Mouse (Mus musculus): ENCODE data around the gene Cth. TPM values are rescaled to one million over a fixed set of nuclear protein-coding genes. Genes with fewer than 3 reads are reported as not detected.

Gene Cth
- total and polyA plus RNA-seq, 2 experiments from 2014 or later: 0.14 to 1.1 TPM

DNA sequence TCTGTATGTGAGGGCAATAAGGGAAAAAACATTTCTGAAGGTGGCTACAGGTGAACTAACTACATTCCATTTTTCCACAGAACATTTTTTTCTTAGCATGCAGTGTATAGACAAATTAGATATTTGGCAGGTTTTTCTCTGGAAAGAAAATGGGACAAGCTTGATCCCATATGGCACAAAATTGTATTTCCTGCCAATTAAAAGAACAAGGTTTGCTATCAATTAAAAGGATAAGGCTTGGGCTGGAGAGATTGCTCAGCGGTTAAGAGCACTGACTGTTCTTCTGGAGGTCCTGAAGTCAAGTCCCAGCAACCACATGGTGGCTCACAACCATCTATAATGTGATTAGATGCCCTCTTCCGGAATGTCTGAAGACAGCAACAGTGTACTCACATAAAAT lies 30.6 kb upstream of the Cth start:
- Histone ChIP-seq H3K4me3 (ENCODE audit: low read depth, low read length) (no peak overlapping the region), H3K27me3 (ENCODE audit: control insufficient read depth, insufficient read depth, low read length) (no peaks in the 10 kb centered on the region), H3K4me1 (ENCODE audit: control insufficient read depth, insufficient read depth) (no peaks in the 10 kb centered on the region), H3K4me2 (ENCODE audit: low read depth, low read length) (no peak overlapping the region), H3K9ac (replicated peaks; ENCODE audit: low read depth, low read length) (no peak overlapping the region), H3K27ac (ENCODE audit: low read depth) (no peak overlapping the region), H3K9me3 (replicated peaks; ENCODE audit: control insufficient read depth, low read length) (no peaks in the 10 kb centered on the region), H3K36me3 (replicated peaks; ENCODE audit: control insufficient read depth, insufficient read depth, low read length) (0 out of 2 replicates have a peak, but pooled peaks cover 2% of the 10 kb centered on the region)
- no peak for ATAC-seq (ENCODE audit: insufficient read depth, low read depth)
- DNase-seq (ENCODE audit: low spot score): no peak
- 90% methylated on average over 2 of the region's 2 CpGs for WGBS
- TF ChIP-seq CTCF (IDR thresholded peaks at IDR 0.05; ENCODE audit: low read depth) (no peak), EP300 (IDR thresholded peaks at IDR 0.05; ENCODE audit: low read depth) (no peak)

DNA sequence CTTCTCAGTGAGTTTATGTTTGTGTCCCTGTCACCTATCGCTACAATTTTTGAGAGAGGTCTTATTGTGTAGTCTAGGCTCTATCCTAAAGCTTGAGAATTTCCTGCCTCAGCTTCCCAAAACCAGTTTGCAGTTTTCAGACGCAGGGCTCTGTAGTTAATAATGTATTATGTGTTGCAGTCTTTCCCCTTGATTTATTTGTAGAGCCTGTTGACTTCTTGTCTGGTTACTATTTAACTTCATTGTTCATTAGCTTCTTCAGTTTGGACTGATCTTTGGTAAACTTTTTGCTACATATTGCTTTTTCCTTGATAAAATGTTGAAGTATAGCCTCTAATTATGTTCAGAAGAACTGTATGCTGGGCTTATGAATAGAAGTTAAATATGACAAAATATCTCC lies 27.8 kb upstream of the Cth start:
- no peak overlapping the region for H3K4me2 ChIP-seq (ENCODE audit: low read depth, low read length)
- H3K9ac ChIP-seq (replicated peaks; ENCODE audit: low read depth, low read length): no peak overlapping the region
- 89% methylated on average over 2 of the region's 2 CpGs for WGBS
- H3K4me3 ChIP-seq (ENCODE audit: low read depth, low read length): no peak overlapping the region
- no peak for DNase-seq (ENCODE audit: low spot score)
- H3K27me3 ChIP-seq (ENCODE audit: control insufficient read depth, insufficient read depth, low read length): no peaks in the 10 kb centered on the region
- H3K36me3 ChIP-seq (replicated peaks; ENCODE audit: control insufficient read depth, insufficient read depth, low read length): no peaks in the 10 kb centered on the region
- TF ChIP-seq CTCF (IDR thresholded peaks at IDR 0.05; ENCODE audit: low read depth) (no peak), EP300 (IDR thresholded peaks at IDR 0.05; ENCODE audit: low read depth) (no peak)
- no peaks in the 10 kb centered on the region for H3K9me3 ChIP-seq (replicated peaks; ENCODE audit: control insufficient read depth, low read length)
- no peak for ATAC-seq (ENCODE audit: insufficient read depth, low read depth)
- H3K27ac ChIP-seq (ENCODE audit: low read depth): no peak overlapping the region
- H3K4me1 ChIP-seq (ENCODE audit: control insufficient read depth, insufficient read depth): peaks cover 10% of the 10 kb centered on the region; the same call in 1 of the 2 replicates

DNA sequence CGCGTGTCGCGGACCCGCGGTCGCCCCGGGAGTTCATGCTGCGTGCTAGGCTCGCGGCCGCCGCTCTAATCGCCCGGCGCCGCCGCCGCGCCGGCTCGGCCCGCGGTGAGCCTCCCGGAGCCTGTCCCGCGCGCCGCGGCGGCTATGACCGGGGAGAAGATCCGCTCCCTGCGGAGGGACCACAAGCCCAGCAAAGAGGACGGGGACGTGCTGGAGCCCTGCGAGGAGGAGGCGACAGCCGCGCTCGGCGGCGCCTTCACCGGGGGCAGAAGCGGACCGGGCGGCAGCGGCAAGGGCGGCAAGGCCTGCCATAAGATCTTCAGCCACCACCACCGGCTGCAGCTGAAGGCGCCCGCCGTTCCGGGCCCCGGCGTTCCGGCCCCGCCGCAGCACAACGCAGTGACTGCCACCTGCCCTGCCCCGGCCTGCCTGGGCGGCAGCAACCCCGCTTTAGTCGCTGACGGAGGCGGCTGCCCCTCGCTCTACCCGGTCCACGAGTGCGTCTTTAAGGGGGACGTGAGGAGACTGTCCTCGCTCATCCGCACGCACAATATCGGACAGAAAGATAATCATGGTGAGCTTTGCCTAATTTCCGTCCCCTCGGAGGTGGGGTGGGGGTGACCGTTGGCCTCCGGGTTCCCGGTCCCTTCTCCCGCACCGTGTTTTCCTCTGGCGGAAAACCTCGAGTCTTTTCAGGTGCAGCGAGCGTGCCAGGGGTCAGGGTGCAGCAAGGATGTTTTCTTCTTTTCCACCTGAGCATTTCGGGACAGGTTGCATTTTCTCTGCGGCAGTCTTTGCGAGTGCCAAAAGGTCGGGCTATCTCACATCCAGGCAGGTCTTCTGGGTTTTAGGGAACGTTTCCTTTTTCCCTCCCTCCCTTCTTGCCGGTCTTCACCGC lies 22.8 kb upstream of the Cth start:
- under 1% methylated on average over 77 of the region's 93 CpGs for WGBS
- H3K27ac ChIP-seq (ENCODE audit: low read depth): peak overlapping the region; percentile 98
- no peaks in the 10 kb centered on the region for H3K9me3 ChIP-seq (replicated peaks; ENCODE audit: control insufficient read depth, low read length)
- H3K4me1 ChIP-seq (ENCODE audit: control insufficient read depth, insufficient read depth): peaks cover 15% of the 10 kb centered on the region; the same call in 1 of the 2 replicates
- ATAC-seq (ENCODE audit: insufficient read depth, low read depth) (peak; percentile 64), DNase-seq (ENCODE audit: low spot score) (no peak)
- H3K36me3 ChIP-seq (replicated peaks; ENCODE audit: control insufficient read depth, insufficient read depth, low read length): no peaks in the 10 kb centered on the region
- peak overlapping the region; percentile 96 for H3K4me2 ChIP-seq (ENCODE audit: low read depth, low read length)
- TF ChIP-seq CTCF (IDR thresholded peaks at IDR 0.05; ENCODE audit: low read depth): no peak
- TF ChIP-seq EP300 (IDR thresholded peaks at IDR 0.05; ENCODE audit: low read depth): no peak
- H3K9ac ChIP-seq (replicated peaks; ENCODE audit: low read depth, low read length): peak overlapping the region; percentile 94
- no peaks in the 10 kb centered on the region for H3K27me3 ChIP-seq (ENCODE audit: control insufficient read depth, insufficient read depth, low read length)
- peak overlapping the region; percentile 89 for H3K4me3 ChIP-seq (ENCODE audit: low read depth, low read length)

DNA sequence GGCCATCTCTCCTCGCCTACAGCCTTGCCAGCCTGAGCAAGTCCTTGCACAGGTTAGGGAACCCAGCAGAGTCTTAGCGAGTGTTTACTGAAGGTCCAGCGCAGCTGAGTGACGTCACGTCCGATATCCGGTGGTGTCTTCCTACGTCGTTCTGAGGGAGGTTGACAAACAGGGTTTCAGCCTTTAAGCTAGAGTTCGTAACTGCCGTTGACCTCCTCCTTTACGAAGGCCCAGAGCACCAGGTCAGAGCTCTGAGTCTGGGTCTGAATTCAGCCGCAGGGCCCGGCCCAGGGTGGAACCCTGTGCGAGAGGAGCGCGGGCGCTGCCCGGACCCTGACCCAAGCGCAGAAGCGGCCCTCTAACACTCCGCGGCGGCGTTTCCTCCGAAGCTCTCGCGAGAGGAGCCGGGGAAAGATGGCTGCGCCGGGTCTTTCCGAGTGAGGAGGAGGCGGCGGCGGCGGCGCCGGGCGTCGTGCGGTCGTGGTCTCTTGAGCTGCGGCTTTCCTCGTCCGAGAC lies 22.0 kb upstream of the Cth start, which contains the start of gene Ankrd13c:
Ankrd13c (plus strand) TSS at position 397 of the 516 bp plus-strand sequence.
- no peaks in the 10 kb centered on the region for H3K27me3 ChIP-seq (ENCODE audit: control insufficient read depth, insufficient read depth, low read length)
- H3K4me2 ChIP-seq (ENCODE audit: low read depth, low read length): peak within 1 kb of the TSS; percentile 96
- ATAC-seq (ENCODE audit: insufficient read depth, low read depth) (peak; percentile 98), DNase-seq (ENCODE audit: low spot score) (peak; percentile 93)
- no peak for TF ChIP-seq CTCF (IDR thresholded peaks at IDR 0.05; ENCODE audit: low read depth)
- 0 out of 2 replicates have a peak, but pooled peaks have one; percentile 76 for TF ChIP-seq EP300 (IDR thresholded peaks at IDR 0.05; ENCODE audit: low read depth)
- peak within 1 kb of the TSS; percentile 98 for H3K27ac ChIP-seq (ENCODE audit: low read depth)
- H3K36me3 ChIP-seq (replicated peaks; ENCODE audit: control insufficient read depth, insufficient read depth, low read length): no peaks in the 10 kb centered on the region
- peak within 1 kb of the TSS; percentile 89 for H3K4me3 ChIP-seq (ENCODE audit: low read depth, low read length)
- no peaks in the 10 kb centered on the region for H3K9me3 ChIP-seq (replicated peaks; ENCODE audit: control insufficient read depth, low read length)
- under 1% methylated on average over 45 of the region's 45 CpGs for WGBS
- peak within 1 kb of the TSS; percentile 94 for H3K9ac ChIP-seq (replicated peaks; ENCODE audit: low read depth, low read length)
- peaks cover 15% of the 10 kb centered on the region; the same call in 1 of the 2 replicates for H3K4me1 ChIP-seq (ENCODE audit: control insufficient read depth, insufficient read depth)

DNA sequence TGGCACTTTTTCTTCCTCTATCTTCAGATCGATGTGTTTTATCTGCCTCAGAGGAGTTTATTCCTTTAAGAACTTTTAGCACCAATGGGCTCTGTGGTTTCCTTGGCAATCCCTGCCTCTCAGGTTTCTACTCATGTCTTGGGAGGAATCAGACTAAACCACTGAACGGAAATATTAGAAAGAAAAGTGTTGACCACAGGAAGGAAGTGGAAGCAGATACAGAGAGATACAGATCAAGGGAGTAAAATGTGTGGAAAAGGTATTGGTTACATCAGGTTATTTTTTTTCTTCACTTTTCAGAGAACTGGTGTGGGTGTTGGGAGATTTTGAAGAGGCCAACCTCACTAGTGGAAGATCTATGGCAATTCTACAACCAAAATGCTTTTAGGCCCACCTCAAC lies 13.7 kb upstream of the Cth start:
- Histone ChIP-seq H3K9me3 (replicated peaks; ENCODE audit: control insufficient read depth, low read length) (no peaks in the 10 kb centered on the region), H3K36me3 (replicated peaks; ENCODE audit: control insufficient read depth, insufficient read depth, low read length) (no peaks in the 10 kb centered on the region), H3K9ac (replicated peaks; ENCODE audit: low read depth, low read length) (no peak overlapping the region), H3K27me3 (ENCODE audit: control insufficient read depth, insufficient read depth, low read length) (no peaks in the 10 kb centered on the region), H3K27ac (ENCODE audit: low read depth) (no peak overlapping the region), H3K4me2 (ENCODE audit: low read depth, low read length) (no peak overlapping the region), H3K4me3 (ENCODE audit: low read depth, low read length) (no peak overlapping the region), H3K4me1 (ENCODE audit: control insufficient read depth, insufficient read depth) (no peaks in the 10 kb centered on the region)
- 57% methylated on average over 2 of the region's 2 CpGs for WGBS
- DNase-seq (ENCODE audit: low spot score): no peak
- no peak for ATAC-seq (ENCODE audit: insufficient read depth, low read depth)
- TF ChIP-seq EP300 (IDR thresholded peaks at IDR 0.05; ENCODE audit: low read depth) (no peak), CTCF (IDR thresholded peaks at IDR 0.05; ENCODE audit: low read depth) (no peak)
